Mouse (Mus musculus): ENCODE results near the gene Tgif1. TPM values are rescaled to one million over a fixed set of nuclear protein-coding genes. Genes with fewer than 3 reads are reported as not detected.
A peak's percentile ranks its signal among the peaks of the same experiment; 100 is the strongest.

Tgif1 gene
- polyA plus RNA-seq, 1 experiment from 2014 or later = 36.4 TPM

- no peak for DNase-seq (ENCODE audit: low spot score)
These were observed 13.3 kb upstream of the Tgif1 start for GRCm38 (mm10) chr17:70866538-70867114.

- DNase-seq (ENCODE audit: low spot score) = no peak
These were observed 12.7 kb upstream of the Tgif1 start for GRCm38 (mm10) chr17:70866029-70866428.

- no peak for DNase-seq (ENCODE audit: low spot score)
These were observed 11.8 kb upstream of the Tgif1 start for GRCm38 (mm10) chr17:70865060-70865604.

- DNase-seq (ENCODE audit: low spot score) = no peak
These were observed 11.3 kb upstream of the Tgif1 start for GRCm38 (mm10) chr17:70864645-70865044.

- DNase-seq (ENCODE audit: low spot score) = no peak
These were observed 10.8 kb upstream of the Tgif1 start for GRCm38 (mm10) chr17:70864117-70864516.

GRCm38 (mm10) chr17:70858814-70859213 lies 5.5 kb upstream of the Tgif1 start:
- no peak for DNase-seq (ENCODE audit: low spot score)

- no peak for DNase-seq (ENCODE audit: low spot score)
These were observed 3.6 kb upstream of the Tgif1 start for GRCm38 (mm10) chr17:70856871-70857415.

GRCm38 (mm10) chr17:70854021-70854420 lies 675 bp upstream of the Tgif1 start:
- no peak for DNase-seq (ENCODE audit: low spot score)

- peak; percentile 73 for DNase-seq (ENCODE audit: low spot score)
These were observed 510 bp downstream of the Tgif1 start for GRCm38 (mm10) chr17:70852686-70853386.

GRCm38 (mm10) chr17:70852011-70852685 lies 1.2 kb downstream of the Tgif1 start:
- peak; percentile 74 for DNase-seq (ENCODE audit: low spot score)

GRCm38 (mm10) chr17:70850996-70851991 lies 2.1 kb downstream of the Tgif1 start:
- peak; percentile 63 for DNase-seq (ENCODE audit: low spot score)

GRCm38 (mm10) chr17:70850233-70850995 lies 2.9 kb downstream of the Tgif1 start:
- DNase-seq (ENCODE audit: low spot score) = peak; percentile 60

GRCm38 (mm10) chr17:70849399-70850232 lies 3.7 kb downstream of the Tgif1 start:
- peak; percentile 89 for DNase-seq (ENCODE audit: low spot score)

- DNase-seq (ENCODE audit: low spot score) = peak; percentile 68
These were observed 4.6 kb downstream of the Tgif1 start for GRCm38 (mm10) chr17:70848511-70849398.

GRCm38 (mm10) chr17:70847751-70848510 lies 5.4 kb downstream of the Tgif1 start:
- peak; percentile 63 for DNase-seq (ENCODE audit: low spot score)

GRCm38 (mm10) chr17:70847086-70847485 lies 6.3 kb downstream of the Tgif1 start:
- DNase-seq (ENCODE audit: low spot score) = peak; percentile 88

GRCm38 (mm10) chr17:70846111-70846644 lies 7.2 kb downstream of the Tgif1 start:
- no peak for DNase-seq (ENCODE audit: low spot score)

All from thymus, postnatal 0 days (tissue).